Mouse (Mus musculus) CH12.LX (cell line): ENCODE data around the gene Bsn.

ENCODE experiments used
- CTCF ChIP-seq, 2 experiments: IDR thresholded peaks in 1 of 2; conservative IDR thresholded peaks in 1 of 2; 2 replicates each; pipeline ENCODE4 v1.5.1; 2011 to 2012; ENCODE audit warnings: low read depth in 2 of 2, low read length in 2 of 2, improper control_type of control experiment in 1 of 2, inconsistent platforms in 1 of 2, mild to moderate bottlenecking in 1 of 2, moderate library complexity in 1 of 2
- E2F4 ChIP-seq: IDR thresholded peaks from 2 replicates; pipeline ENCODE4 v1.6.1; 2011; ENCODE audit warnings: low read depth, low read length, improper control_type of control experiment; ENCODE audit not compliant: insufficient replicate concordance
- EP300 ChIP-seq: IDR thresholded peaks from 2 replicates; pipeline ENCODE4 v1.6.1; 2011; ENCODE audit warnings: low read length, improper control_type of control experiment
- PAX5 ChIP-seq: IDR thresholded peaks from 2 replicates; pipeline ENCODE4 v1.6.1; 2012; ENCODE audit warnings: low read length, inconsistent platforms, mixed read lengths
- ZC3H11A ChIP-seq: IDR thresholded peaks from 2 replicates; pipeline ENCODE4 v1.6.1; 2012; ENCODE audit warnings: low read depth, mild to moderate bottlenecking, inconsistent platforms, low read length, improper control_type of control experiment

DNA sequence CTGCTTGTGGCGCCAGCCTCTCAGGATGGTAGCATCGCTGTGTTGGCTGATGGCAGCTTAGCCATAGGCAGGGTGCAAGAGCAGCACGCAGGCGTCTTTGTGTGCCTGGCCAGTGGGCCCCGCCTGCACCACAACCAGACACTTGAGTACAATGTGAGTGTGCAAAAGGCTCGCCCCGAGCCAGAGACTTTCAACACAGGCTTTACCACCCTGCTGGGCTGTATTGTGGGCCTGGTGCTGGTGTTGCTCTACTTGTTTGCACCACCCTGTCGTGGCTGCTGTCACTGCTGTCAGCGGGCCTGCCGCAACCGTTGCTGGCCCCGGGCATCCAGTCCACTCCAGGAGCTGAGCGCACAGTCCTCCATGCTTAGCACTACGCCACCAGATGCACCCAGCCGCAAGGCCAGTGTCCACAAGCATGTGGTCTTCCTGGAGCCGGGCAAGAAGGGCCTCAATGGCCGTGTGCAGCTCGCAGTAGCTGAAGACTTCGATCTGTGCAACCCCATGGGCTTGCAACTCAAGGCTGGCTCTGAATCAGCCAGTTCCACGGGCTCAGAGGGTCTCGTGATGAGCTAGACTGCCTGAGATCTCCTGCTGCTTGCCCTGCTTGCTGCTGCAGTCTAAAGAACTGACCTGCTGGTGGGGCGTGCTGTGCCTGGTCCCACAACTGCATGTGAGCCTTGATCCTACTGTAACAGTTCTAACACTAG lies 135.7 kb downstream of the Bsn start:
- TF ChIP-seq PAX5 (no peak), ZC3H11A (no peak), EP300 (no peak), CTCF (conservative IDR thresholded peaks at IDR 0.05 in 1 of 2, IDR thresholded peaks at IDR 0.05 in 1 of 2; ENCODE audit: low read depth in 2 of 2, low read length in 2 of 2) (no peak), E2F4 (no peak)
